Mouse (Mus musculus) spleen, postnatal 4 days (tissue): Measurements from ENCODE around the gene Sh3bgrl3.

Experiments used
- DNase-seq, 2 experiments: peaks; one replicate each; pipeline ENCODE4 v3.0.0; 2022; ENCODE audit warnings: low spot score in 2 of 2

Gene Sh3bgrl3

DNA sequence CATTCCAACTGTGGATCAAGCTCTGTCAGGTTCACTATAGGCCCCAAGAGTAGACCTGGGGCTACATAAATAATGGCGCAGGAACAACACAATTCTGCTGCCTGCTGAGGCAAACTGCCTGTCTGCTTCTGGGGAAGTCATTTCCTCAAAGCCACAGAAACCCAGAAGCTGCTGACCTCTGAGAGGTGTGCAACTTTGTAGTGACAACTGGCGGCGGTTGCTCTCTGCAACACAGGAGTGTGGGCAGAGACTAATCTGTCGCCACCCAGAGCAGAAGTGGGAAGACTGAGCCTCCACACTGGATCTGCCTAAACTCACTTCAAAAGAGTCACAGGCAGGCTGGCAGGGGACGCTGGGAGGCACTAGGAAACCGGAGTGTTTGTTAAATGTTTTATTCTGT, 893 bp upstream of the Sh3bgrl3 start:
- peak; percentile 56 to 76 for DNase-seq

DNA sequence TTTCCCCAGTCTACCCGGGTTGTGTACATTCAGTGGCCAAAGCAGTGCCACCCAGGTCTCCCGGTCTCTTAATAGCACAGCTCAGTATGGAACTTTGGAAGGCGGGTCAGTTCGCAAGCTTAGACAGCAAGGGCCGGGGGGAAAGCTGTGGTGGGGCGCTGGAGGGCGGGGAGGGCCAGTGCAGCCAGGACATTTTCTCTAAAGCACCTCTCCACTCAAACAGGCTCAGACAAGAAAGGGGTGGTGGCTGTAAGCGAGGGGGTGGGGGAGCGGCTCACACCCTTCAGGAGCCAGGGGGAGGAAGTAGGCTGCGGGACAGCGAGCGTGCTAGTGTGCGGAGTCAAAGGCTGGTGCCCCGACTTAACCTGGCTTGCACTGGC, 384 bp upstream of the Sh3bgrl3 start:
- DNase-seq = peak in 1 of 2 experiments; percentile 78

DNA sequence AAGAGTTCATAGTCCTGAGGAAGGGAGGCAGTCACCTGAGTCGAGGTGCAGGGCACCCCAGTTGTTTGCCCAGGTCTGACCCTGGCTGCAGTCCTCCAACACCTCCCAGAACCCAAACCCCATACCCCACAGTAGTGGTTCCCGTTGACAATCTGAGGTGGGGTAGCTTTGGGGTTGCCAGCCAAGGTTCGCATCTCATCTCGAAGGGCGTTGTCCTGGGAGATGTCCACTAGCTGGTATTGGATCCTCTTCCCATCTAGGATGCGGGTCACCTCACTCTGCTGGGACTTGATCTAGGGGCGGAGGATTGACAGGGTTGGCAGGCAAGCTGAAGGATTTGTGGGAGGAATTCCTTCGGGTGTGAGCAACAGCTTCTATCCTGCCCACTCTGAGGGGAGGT, 796 bp downstream of the Sh3bgrl3 start:
- no peak for DNase-seq

DNA sequence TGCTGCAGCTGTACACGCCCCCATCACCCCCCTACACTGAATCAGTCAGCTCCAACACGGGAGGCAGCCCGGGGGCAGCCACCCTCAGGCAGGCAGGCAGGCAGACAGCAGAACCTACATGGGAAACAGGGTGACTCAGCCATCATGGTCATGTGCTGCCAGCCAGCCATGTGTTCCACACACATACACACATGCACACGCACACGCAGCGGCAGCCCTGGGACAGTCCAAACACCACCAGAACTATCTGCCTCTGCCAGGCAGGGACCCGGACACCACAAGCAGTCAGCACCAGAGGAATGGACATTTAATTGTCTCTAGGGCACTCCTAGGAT, 1.5 kb downstream of the Sh3bgrl3 start:
- DNase-seq = peak in 1 of 2 experiments; percentile 64

DNA sequence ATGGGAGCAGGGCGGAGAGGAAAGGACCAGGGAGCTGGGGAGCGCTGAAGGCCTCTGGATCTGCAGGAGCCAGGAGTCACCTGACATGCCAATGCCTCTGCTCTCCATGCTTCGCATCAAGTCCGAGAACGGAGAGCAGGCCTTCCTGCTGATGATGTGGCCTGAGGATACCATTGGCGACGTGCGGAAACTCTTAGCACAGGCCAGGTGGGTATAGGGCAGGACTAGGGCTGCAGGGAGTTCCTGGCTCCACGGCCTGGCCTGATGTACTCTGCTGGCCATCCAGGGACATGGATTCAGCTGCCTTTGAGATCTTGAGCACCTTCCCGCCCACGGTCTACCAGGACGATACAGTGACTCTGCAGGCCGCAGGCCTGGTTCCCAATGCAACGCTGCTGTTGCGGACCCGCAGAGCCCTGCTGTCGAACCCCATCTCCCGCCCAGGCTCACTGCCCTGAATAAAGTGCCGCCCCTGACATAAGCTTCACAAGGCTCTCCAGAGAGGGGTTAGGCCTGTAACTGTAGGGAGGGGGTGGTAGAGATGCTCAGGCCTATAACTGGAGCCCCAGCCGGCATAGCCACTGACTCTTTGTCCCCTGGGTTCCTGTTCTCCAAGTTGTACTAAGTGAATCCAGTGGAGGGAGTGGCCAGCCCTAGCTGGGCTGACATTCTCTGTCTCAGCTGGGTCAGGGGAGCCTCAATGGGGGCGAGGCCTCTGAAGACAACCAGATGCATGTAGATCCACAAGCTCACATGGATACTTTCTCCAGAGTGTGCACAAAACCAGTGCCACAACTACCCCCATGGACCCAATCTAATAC, 2.1 kb downstream of the Sh3bgrl3 start:
- DNase-seq = no peak

DNA sequence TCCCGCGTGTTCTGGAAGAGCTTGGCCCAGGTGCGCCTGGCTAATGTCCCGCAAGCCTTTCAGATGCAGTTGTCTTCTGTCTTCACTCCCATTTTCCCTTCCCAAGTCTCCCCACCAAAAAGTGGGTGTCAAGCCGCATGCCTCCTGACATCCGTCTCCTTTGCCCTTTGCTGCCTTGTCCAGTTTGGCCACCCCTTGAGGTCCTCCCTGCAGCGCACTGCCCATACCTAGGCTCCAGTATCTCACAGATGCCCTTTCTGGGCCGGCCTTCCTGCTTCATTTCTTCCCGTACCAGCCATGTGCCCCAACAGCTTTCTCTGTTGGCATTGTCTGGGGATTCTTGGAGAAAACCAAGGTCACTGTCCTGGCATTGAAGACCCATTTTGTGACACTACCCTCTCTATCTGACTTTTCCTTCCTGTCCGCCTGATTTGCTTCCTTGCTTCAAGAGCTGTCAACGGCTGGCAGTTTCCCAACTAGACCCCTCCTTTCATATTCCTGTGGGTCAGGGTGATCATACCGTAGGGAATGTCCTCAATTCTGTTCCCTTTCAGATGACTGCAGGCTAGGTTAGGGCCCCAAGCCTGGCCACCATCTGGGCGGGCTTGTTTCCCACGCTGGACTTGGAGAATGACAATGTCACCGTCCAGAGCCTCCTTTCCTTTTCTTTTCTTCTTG, 3.1 kb downstream of the Sh3bgrl3 start:
- peak in 1 of 2 experiments; percentile 60 for DNase-seq

DNA sequence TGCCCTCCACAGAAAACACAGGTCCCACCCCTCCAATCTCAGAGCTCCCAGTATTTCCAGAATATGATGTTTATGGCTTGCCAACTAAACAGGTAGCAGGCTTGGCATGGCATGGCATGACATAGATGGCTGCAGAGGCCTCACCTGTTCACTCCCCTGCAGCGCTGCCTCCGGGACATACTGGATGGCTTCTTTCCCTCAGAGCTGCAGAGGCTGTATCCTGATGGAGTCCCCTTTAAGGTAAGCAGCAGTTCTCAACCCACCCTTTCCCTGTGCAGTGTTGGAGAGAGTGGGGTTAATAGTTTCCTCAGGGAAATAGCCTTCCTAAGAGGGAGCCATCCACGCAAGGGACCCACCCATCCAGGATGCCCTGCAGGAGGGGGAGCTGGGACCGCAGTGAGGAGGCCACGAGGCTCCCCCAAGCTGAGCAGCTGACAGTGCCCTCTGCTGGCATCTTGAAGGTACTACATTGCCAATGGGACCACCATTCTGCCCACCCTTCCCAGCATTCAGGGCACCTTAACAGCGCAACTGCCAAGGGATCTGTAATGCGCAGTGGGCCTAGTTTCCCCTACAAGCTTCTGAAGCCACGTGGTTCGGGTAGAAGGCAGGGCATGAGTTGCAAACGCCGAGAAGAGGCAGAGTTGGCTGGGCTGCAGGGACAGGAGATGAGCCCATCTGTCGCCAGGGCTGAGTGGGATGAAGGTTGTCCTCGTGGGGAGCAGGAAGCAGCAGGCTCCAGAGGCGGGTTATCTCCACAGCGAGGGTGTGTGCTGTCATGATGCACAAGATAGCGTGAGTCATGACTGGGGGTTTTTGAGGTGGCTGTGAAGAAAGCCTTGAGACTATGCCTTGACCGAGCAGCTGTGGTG, 4.7 kb downstream of the Sh3bgrl3 start:
- DNase-seq = peak; percentile 59 to 85

DNA sequence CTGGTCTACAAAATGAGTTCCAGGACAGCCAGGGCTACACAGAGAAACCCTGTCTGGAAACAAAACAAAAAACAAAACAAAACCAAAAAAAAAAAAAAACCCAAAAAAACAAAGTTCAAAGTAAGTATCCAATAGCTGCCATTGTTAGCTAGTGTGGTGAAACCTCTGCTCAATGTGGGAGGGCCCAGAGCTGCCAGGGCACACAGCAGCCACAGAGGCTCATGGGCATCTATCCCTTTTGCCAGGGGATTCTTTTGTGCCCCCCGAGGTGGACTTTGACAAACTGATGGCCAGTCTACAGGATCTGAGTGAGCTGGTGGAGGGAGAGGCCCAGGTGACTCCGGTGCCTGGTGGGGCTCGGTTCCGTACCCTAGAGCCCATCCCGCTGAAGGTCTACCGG, 5.4 kb downstream of the Sh3bgrl3 start:
- DNase-seq = no peak

DNA sequence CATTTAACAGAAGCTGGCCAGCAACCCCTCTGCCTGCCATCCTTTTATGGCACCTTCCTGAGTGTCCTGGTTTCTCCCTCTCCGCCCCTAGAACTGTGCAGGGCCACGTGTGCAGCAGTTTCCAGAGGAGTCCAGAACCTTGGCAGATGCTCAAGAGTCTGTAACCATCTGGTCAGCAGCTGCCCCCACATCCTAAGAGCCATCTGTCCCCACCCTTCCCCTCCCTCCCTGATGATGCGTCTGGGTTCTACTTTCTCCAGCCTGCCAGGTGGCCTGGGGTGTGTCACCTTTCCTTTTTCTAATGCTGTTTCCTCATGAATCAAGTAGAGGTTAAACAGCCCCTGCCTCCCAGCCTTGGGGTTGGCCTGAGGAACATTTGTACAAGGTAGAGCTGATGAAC, 6.3 kb downstream of the Sh3bgrl3 start:
- no peak for DNase-seq

DNA sequence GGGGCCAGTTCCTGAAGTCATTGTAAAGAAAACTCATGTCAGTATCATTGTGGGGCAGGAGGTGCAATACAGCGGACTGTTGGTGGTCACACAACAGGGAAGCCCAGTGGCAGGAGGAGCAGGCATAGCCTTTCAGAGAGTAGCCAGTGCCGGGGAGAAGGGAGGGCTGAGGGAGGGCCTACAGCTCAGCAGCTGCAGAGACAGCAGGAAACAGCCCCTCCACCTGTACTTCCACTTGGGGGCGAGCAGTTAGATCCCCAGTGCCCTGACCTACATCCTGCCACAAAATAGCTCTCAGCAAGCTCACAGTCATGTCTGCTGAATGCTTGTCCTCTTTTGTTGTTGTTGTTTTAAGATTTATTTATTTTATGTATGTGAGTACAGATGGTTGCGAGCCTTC, 7.0 kb downstream of the Sh3bgrl3 start:
- DNase-seq = peak; percentile 56 to 78

DNA sequence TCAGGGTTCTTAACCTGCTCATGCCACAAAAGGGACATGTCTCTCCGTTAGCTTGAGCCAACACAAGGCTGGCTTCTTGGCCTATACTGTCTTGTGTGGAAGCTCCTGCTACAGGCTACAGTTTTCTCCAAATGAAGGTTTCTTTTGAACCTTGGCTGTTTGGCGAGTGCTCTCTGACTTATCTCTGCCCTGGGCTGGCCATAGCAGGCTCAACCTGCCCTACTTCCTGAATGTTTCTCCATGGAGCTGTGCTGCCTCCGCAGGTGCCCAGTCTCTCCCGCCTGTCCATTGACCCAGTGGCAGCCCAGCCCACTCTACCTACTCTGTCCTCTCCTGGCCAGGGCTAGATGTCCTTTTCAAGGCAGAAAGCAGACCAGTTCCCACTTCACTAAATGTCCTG, 7.7 kb downstream of the Sh3bgrl3 start:
- peak in 1 of 2 experiments; percentile 65 for DNase-seq

DNA sequence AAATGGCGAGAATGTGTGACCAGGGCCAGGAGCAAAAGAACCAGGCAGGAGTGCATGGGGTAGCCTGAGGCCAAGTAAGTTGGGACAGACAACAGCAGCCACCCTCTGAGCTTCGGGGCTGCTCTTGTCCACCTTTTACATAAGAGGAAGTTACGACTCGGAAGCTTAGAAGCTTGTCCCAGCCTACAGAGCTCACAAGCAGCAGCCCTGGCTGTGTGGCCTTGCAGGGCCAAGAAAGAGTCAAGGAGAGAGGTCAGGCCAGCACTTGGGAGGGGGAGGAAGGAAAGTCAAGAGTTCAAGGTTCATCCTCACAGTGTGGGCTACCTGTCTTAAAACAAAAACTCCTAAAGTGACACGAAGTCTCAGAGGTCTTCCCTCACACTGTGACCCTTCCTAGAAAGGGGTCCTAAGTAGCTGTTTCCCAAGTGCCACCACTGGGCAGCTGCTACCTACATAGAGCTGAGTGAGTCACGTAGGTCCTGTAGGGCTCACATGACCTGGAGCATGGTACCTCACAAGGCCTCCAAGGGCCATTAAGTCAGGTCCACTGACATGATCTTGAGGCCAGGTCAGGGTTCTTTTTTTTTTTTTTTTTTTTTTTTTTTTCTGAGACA, 8.3 kb downstream of the Sh3bgrl3 start:
- peak in 1 of 2 experiments; percentile 64 for DNase-seq

DNA sequence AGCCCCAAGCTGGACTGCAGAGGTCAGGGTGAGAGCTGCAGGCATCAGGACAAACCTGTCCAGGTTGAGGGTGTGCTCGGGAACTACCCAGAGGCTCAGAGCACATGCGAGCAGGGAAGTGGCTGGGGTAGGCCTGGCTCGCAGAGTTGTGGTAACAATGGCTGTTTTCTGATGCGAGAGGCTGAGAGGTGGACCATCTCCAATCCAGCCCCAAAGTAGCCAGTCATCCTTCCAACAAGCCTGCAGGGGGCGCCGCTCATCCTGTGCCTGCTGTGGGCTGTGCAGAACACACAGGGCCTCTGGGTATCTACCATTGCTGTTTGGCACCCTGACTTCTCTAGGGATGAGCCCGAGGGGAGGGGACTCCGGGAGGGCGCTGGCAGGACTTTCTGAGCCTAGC, 8.9 kb downstream of the Sh3bgrl3 start:
- DNase-seq = peak; percentile 57 to 83

DNA sequence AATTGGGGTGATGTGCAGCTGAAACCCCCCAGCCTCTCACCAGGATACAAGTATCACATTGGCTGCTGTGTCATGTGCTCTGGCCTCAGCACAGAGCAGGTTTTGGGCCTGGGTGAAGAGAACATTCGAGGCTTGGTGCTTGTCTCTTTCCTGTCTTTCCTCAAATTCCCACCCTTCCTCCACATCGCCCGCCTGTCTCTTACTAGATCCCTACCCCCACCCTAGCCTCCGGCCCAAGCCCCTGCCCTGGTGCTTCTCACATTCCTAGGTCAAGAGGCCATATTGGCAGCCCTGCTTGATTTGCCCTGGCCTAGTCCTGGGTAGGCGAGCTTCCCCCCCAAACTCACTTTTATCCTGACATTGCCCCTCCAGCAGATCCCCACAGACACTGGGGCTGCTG, 9.5 kb downstream of the Sh3bgrl3 start:
- DNase-seq = no peak

DNA sequence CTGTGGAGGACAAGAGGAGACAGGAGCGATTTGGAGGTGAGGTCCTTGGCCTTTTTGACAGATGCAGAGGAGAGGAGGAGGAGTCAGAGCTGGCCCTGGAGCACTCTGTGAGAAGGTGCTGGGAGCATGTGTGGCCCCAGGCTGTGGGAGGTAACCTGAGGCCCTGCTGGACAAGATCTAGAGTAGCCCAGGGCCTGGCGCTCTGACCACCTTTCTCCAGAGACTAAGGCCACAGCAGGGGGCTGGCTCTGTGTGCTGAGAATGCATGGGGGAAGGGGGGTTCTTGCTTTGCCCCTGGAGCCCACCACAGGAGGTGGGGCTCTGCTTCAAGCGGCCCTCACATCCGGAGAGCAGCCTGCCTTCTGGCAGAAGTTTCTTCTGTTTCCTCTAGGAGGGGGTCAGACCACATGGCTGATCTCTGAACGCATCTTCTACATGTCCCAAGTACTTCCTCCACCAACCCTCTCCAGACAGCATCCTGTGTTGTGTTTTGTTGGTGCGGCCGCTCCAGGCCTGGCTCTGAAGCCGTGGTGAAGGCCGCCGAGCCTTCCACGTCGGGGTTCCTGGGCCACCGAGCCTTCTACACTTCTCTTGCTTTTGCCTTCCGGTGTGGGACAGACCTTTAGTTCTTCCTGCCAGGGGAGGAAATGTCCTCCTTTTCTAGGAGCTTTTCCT, 10.3 kb downstream of the Sh3bgrl3 start:
- no peak for DNase-seq

DNA sequence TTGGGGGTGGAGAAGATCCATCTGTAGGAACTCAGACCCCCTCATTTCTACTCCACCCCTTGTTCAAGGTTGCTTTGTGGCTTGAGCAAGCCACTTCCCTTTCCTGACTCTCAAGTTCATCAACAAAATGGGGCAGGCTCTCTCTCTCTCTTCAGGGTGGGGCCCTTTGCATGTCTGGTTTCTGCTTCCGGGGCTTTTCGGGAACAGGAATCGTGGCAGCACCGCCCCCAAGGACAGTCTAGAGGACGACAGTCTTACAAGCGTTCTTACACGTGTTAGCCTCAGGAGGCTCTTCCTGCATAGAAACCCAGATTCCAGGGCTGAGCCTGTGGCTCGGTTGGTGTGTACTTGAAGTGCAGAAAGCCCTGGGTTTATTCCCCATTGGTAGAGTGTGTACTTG, 11.6 kb downstream of the Sh3bgrl3 start:
- peak; percentile 65 to 72 for DNase-seq

DNA sequence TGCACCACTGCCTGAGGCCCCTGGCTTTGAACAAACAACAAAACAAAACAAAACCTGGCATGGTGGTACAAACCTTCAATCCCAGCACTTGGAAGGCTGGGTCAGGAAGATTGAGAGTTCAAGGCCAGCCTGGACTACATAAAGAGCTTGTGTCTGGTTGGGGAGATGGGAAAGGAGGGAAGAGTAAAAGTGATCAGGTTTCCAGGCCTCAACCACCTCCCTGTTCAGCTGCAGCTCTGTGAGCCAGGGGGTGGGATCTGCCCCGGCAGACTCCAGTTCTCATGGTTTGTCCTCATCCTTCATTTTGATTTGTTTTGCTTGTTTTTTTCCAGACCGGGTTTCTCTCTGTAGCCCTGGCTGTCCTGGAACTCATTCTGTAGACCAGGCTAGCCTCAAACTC, 12.1 kb downstream of the Sh3bgrl3 start:
- DNase-seq = no peak

DNA sequence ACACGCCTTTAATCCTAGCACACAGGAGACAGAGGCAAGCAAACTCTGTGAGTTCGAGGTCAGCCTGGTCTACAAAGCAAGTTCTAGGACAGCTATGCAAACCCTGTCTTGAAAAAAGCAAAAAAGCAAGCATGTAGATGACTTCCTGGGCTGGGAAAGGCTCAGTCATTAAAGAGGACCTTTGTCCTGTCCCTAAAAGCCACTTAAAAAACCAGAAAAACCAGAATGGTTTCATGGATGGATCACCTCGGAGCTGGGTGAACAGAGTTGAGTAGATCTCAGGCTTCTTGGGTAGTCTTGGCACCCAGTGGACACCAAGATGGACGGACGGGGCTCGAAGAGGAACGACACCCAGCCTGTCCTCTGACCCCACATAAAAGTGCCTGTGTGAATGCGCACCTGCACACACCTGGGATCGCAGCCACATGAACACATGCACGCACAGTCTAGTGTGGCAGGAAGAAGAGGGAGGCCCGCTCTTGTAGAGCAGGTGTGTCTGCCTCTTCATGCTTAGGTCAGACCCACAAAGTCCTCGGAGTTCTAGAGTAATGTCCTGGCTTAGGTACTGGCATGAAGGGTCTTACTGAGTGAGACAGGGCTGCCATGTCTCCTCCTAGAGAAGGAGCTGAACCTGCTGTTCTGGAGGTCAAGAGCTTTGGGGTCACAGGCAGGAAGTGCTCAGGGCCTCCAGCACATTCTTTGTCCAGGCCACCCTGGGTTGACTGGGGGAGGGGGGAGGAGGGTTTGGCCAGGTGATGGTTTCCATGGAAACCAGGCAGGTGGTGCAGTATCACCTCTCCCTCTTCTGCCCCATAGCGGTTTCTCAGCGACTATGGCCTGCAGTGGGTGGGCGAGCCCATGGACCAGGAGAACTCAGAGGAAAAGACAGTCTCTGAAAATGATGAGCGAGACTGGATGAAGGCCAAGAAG, 13.1 kb downstream of the Sh3bgrl3 start:
- no peak for DNase-seq

DNA sequence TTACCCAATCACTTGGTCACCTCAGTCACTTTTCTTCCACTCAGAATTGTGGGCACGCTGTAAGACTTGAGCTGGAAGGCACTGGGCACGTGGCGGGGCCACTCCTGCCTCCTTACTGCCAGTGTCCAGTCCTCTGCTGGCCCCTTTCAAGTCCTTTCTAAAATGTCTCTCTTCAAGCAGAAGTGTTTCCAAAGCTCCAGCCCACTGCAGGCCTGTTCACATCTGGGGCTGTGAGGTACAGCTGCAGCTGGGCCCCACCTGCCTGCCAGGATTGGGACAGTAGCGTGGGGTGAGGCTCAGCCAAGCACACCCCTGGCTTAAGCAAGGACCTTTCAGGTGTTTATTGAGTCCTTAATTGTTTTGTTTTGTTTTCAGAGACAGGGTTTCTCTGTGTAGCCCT, 14.6 kb downstream of the Sh3bgrl3 start:
- DNase-seq = peak in 1 of 2 experiments; percentile 62

DNA sequence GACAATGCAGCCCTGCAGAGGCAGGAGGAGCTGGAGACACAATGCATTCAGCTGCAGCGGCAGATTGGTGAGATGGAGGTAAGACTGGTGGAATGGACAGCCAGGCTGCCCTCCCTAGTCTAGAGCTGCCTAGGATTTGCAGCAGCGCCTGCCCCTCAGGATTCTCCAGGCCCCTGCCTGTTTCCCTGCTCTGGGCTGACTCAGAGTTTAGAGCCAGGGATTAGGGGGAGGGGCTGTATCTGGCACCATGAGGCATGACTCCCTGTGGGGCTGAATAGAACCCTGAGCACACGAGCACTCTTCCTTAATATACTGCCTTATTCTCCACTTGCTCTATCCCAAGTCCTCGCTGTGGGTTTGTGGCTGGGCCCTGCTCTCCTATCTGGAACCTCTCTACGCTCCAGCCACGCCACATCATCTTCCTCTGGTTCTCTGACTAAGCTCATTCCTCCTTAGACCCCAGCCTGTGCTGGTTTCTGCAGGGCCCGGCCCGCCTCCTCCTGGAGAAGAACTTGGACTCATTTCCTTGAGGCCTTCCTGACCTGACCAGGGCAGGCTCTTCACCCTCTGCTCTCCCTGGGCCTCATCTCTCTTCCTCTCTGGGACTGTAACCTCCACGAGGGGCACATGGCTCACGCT, 15.1 kb downstream of the Sh3bgrl3 start:
- peak in 1 of 2 experiments; percentile 61 for DNase-seq
